Mouse (Mus musculus): ENCODE data around the gene Plcg2. TPM values are rescaled to one million over a fixed set of nuclear protein-coding genes. Genes with fewer than 3 reads are reported as not detected.

Plcg2 gene
- polyA plus RNA-seq, 1 experiment from 2014 or later: 1.3 TPM

DNA sequence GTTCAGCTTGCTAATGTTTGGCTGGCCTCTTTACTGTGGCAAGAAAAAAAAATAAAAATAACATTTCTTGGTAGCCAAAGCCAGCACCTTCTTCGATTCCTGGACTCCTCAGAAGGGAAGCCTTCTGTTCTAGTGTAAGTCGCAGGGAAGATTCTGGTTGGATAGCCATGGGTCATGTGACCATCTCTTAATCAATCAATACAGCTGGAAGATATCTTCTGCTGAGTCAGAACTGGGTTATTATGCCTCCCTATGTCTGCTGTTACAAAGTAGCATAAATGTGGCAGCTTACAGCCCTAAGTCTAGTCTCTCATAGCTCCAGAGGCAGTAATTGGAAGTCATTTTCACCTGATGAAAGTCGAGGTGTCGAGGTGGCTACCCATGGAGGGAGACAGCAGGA lies 180.6 kb downstream of the Plcg2 start:
- 85% methylated on average over 4 of the region's 4 CpGs for WGBS
- ATAC-seq (ENCODE audit: low FRiP score): no peak

DNA sequence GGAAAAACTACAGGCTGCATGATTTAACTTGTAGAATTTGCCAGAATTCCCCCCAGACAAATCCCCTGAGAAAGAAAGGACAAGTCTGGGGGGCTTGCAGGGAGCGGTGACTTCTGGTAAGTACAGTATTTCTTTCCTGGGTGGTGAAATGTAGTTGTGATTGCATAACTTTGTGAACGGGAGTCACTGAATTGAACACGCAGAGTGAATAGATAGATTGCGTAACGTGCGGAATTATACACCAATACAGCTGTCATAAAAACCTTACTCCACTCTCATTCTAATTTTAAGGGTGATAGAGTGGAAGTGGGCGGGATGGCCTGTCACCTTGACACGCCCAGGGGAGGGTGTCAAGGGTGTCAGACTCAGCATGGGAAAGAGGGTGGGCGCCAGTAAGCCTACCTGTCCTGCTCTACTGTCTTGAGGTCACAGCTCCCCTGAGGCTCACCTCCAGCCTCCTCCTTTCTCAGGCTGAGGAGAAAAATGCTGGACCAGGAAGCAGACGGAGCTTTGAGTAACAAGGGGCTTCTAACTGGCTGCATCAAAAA lies 185.9 kb downstream of the Plcg2 start:
- no peak for ATAC-seq (ENCODE audit: low FRiP score)
- no peak overlapping the region for H3K4me3 ChIP-seq (replicated peaks)
- no peak overlapping the region for H3K9ac ChIP-seq (replicated peaks)

More for the DNA sequence above, 180.6 kb downstream of the Plcg2 start:
- Histone ChIP-seq H3K27ac (replicated peaks) (no peak overlapping the region), H3K4me2 (no peak overlapping the region), H3K9ac (replicated peaks) (no peak overlapping the region), H3K4me3 (replicated peaks) (no peak overlapping the region), H3K36me3 (no peaks in the 10 kb centered on the region), H3K4me1 (peaks cover 1% of the 10 kb centered on the region; the same call in 1 of the 2 replicates), H3K27me3 (replicated peaks) (0 out of 2 replicates have a peak, but pooled peaks cover 2% of the 10 kb centered on the region), H3K9me3 (replicated peaks) (no peaks in the 10 kb centered on the region)

DNA sequence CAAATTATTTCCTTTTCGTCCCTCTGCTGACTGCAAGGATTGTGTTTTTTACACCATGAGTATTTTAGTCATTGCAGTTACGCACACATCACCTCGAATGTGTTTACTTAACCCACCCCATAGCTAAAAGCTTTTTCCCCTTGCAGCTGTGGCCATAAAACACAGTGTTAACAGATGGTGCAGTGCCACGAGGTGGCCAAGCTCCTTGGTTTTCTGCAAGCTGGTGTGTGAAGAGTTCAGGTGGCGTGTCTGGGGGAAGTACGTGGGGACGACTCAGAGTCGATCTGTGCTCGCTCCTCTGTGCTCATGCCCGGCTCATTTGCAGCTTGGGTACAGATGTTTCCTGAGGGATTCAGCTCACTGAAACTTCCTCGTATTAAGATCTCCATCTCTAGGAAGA lies 186.4 kb downstream of the Plcg2 start:
- 36% methylated on average over 11 of the region's 11 CpGs for WGBS

More for the DNA sequence above, 185.9 kb downstream of the Plcg2 start:
- H3K36me3 ChIP-seq: no peaks in the 10 kb centered on the region
- no peaks in the 10 kb centered on the region; the same call in 1 of the 2 replicates for H3K4me1 ChIP-seq
- no peaks in the 10 kb centered on the region for H3K9me3 ChIP-seq (replicated peaks)
- 0 out of 2 replicates have a peak, but pooled peaks cover 2% of the 10 kb centered on the region for H3K27me3 ChIP-seq (replicated peaks)
- 55% methylated on average over 10 of the region's 10 CpGs for WGBS
- H3K27ac ChIP-seq (replicated peaks): no peak overlapping the region
- no peak overlapping the region for H3K4me2 ChIP-seq

More for the DNA sequence above, 186.4 kb downstream of the Plcg2 start:
- no peaks in the 10 kb centered on the region for H3K9me3 ChIP-seq (replicated peaks)
- no peak overlapping the region for H3K9ac ChIP-seq (replicated peaks)
- H3K4me2 ChIP-seq: no peak overlapping the region
- no peak overlapping the region for H3K27ac ChIP-seq (replicated peaks)
- no peaks in the 10 kb centered on the region for H3K36me3 ChIP-seq
- no peak for ATAC-seq (ENCODE audit: low FRiP score)
- H3K27me3 ChIP-seq (replicated peaks): 0 out of 2 replicates have a peak, but pooled peaks cover 2% of the 10 kb centered on the region
- H3K4me3 ChIP-seq (replicated peaks): no peak overlapping the region
- no peaks in the 10 kb centered on the region; the same call in 1 of the 2 replicates for H3K4me1 ChIP-seq

Small RNA genes lying within 50 kb of the gene (microRNA-seq; reads per million reads assigned to microRNA genes)
- gene Gm27361 (not detected), gene Mir7077 (not detected), gene Mir7078 (not detected)

Other genes starting within 250 kb of the Plcg2 start
- gene Cmip, start 241.2 kb upstream of the Plcg2 start, polyA plus RNA-seq (2015; fragmentation: Nextera tagmentation; extraction: Ambion mirVana): 135 and 193 TPM in 2 replicates
- 2.1 and 3.0 TPM in 2 replicates for gene Sdr42e1, start 175.4 kb downstream of the Plcg2 start, polyA plus RNA-seq (2015; fragmentation: Nextera tagmentation; extraction: Ambion mirVana)
- gene Hsd17b2, start 203.6 kb downstream of the Plcg2 start, polyA plus RNA-seq (2015; fragmentation: Nextera tagmentation; extraction: Ambion mirVana): 0.35 and 2.8 TPM in 2 replicates